Mouse (Mus musculus): ENCODE measurements around the gene Anp32a.

- TF ChIP-seq POLR2A (IDR thresholded peaks at IDR 0.05; ENCODE audit: extremely low read depth, insufficient read depth, low read length) (no peak), CTCF (IDR thresholded peaks at IDR 0.05; ENCODE audit: low read depth, low read length) (no peak)
Measured at GRCm38 (mm10) chr9:62338636-62339191, 2.4 kb upstream of the Anp32a start.

All from liver, adult 2 months (tissue).